Mouse (Mus musculus): ENCODE results near the gene Adgrl2. TPM values are rescaled to one million over a fixed set of nuclear protein-coding genes. Genes with fewer than 3 reads are reported as not detected.

Gene Adgrl2
- total and polyA plus RNA-seq, 2 experiments from 2014 or later = 26.6 to 32.7 TPM

GRCm38 (mm10) chr3:148956887-148957286 is 33.5 kb downstream of the Adgrl2 start:
- ATAC-seq (ENCODE audit: insufficient read depth, low read depth) (no peak), DNase-seq (ENCODE audit: low spot score) (no peak)
- 0 out of 2 replicates have a peak, but pooled peaks cover 8% of the 10 kb centered on the region for H3K36me3 ChIP-seq (replicated peaks; ENCODE audit: control insufficient read depth, insufficient read depth, low read length)
- peaks cover 39% of the 10 kb centered on the region for H3K4me1 ChIP-seq (ENCODE audit: control insufficient read depth, insufficient read depth)
- H3K27me3 ChIP-seq (ENCODE audit: control insufficient read depth, insufficient read depth, low read length) = no peaks in the 10 kb centered on the region
- no peak overlapping the region for H3K4me3 ChIP-seq (ENCODE audit: low read depth, low read length)
- H3K4me2 ChIP-seq (ENCODE audit: low read depth, low read length) = no peak overlapping the region; the same call in 1 of the 2 replicates
- TF ChIP-seq CTCF (IDR thresholded peaks at IDR 0.05; ENCODE audit: low read depth) (no peak), EP300 (IDR thresholded peaks at IDR 0.05; ENCODE audit: low read depth) (no peak)
- no peak overlapping the region for H3K9ac ChIP-seq (replicated peaks; ENCODE audit: low read depth, low read length)
- no peak overlapping the region for H3K27ac ChIP-seq (ENCODE audit: low read depth)
- no peaks in the 10 kb centered on the region for H3K9me3 ChIP-seq (replicated peaks; ENCODE audit: control insufficient read depth, low read length)
- 60% methylated on average over 7 of the region's 7 CpGs for WGBS

- Histone ChIP-seq H3K36me3 (replicated peaks; ENCODE audit: control insufficient read depth, insufficient read depth, low read length) (0 out of 2 replicates have a peak, but pooled peaks cover 11% of the 10 kb centered on the region), H3K27ac (ENCODE audit: low read depth) (no peak overlapping the region), H3K27me3 (ENCODE audit: control insufficient read depth, insufficient read depth, low read length) (no peaks in the 10 kb centered on the region), H3K4me1 (ENCODE audit: control insufficient read depth, insufficient read depth) (peaks cover 8% of the 10 kb centered on the region), H3K4me2 (ENCODE audit: low read depth, low read length) (no peak overlapping the region), H3K4me3 (ENCODE audit: low read depth, low read length) (no peak overlapping the region), H3K9me3 (replicated peaks; ENCODE audit: control insufficient read depth, low read length) (no peaks in the 10 kb centered on the region), H3K9ac (replicated peaks; ENCODE audit: low read depth, low read length) (no peak overlapping the region)
- DNase-seq (ENCODE audit: low spot score) = no peak
- WGBS = 90% methylated on average over 8 of the region's 8 CpGs
- ATAC-seq (ENCODE audit: insufficient read depth, low read depth) = no peak
- TF ChIP-seq CTCF (IDR thresholded peaks at IDR 0.05; ENCODE audit: low read depth) (no peak), EP300 (IDR thresholded peaks at IDR 0.05; ENCODE audit: low read depth) (no peak)
These were observed 40.6 kb downstream of the Adgrl2 start for GRCm38 (mm10) chr3:148949796-148950195.

- DNase-seq (ENCODE audit: low spot score) = no peak
- H3K27me3 ChIP-seq (ENCODE audit: control insufficient read depth, insufficient read depth, low read length) = no peaks in the 10 kb centered on the region
- WGBS = 44% methylated on average over 9 of the region's 9 CpGs
These were observed 42.5 kb downstream of the Adgrl2 start for GRCm38 (mm10) chr3:148947805-148948405.

GRCm38 (mm10) chr3:148947266-148947665 is 43.1 kb downstream of the Adgrl2 start:
- no peak for ATAC-seq (ENCODE audit: insufficient read depth, low read depth)
- H3K4me1 ChIP-seq (ENCODE audit: control insufficient read depth, insufficient read depth) = peaks cover 8% of the 10 kb centered on the region
- 63% methylated on average over 6 of the region's 6 CpGs for WGBS
- no peak overlapping the region for H3K4me3 ChIP-seq (ENCODE audit: low read depth, low read length)
- no peak overlapping the region for H3K9ac ChIP-seq (replicated peaks; ENCODE audit: low read depth, low read length)
- no peak overlapping the region for H3K4me2 ChIP-seq (ENCODE audit: low read depth, low read length)
- no peaks in the 10 kb centered on the region for H3K27me3 ChIP-seq (ENCODE audit: control insufficient read depth, insufficient read depth, low read length)
- H3K36me3 ChIP-seq (replicated peaks; ENCODE audit: control insufficient read depth, insufficient read depth, low read length) = 0 out of 2 replicates have a peak, but pooled peaks cover 7% of the 10 kb centered on the region
- TF ChIP-seq EP300 (IDR thresholded peaks at IDR 0.05; ENCODE audit: low read depth) = no peak
- TF ChIP-seq CTCF (IDR thresholded peaks at IDR 0.05; ENCODE audit: low read depth) = no peak
- H3K27ac ChIP-seq (ENCODE audit: low read depth) = no peak overlapping the region
- no peaks in the 10 kb centered on the region for H3K9me3 ChIP-seq (replicated peaks; ENCODE audit: control insufficient read depth, low read length)
- DNase-seq (ENCODE audit: low spot score) = no peak

More at GRCm38 (mm10) chr3:148947805-148948405, 42.5 kb downstream of the Adgrl2 start:
- TF ChIP-seq CTCF (IDR thresholded peaks at IDR 0.05; ENCODE audit: low read depth) (no peak), EP300 (IDR thresholded peaks at IDR 0.05; ENCODE audit: low read depth) (no peak)
- no peak overlapping the region for H3K4me3 ChIP-seq (ENCODE audit: low read depth, low read length)
- H3K9ac ChIP-seq (replicated peaks; ENCODE audit: low read depth, low read length) = no peak overlapping the region
- H3K36me3 ChIP-seq (replicated peaks; ENCODE audit: control insufficient read depth, insufficient read depth, low read length) = 0 out of 2 replicates have a peak, but pooled peaks cover 11% of the 10 kb centered on the region
- no peaks in the 10 kb centered on the region for H3K9me3 ChIP-seq (replicated peaks; ENCODE audit: control insufficient read depth, low read length)
- no peak overlapping the region for H3K4me2 ChIP-seq (ENCODE audit: low read depth, low read length)
- no peak overlapping the region for H3K27ac ChIP-seq (ENCODE audit: low read depth)
- peaks cover 8% of the 10 kb centered on the region for H3K4me1 ChIP-seq (ENCODE audit: control insufficient read depth, insufficient read depth)
- no peak for ATAC-seq (ENCODE audit: insufficient read depth, low read depth)

DNA sequence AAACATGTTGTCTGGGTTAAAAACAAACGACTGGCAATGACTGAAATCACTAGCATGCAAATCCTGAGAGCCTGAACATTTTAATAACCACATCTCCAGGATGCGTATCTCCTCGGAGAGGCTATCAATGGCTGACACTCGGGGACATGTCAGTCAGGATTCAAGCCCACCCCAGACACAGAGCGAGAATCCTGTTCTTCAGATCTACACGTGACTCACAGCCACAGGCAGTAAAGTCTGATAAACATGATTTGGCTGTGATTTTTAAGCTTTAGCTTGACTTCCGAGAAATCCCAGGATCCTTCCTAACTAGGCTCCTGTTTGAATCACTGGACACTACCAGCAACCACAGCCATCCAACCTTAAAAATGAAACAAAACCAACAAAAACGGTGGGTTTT is 44.8 kb downstream of the Adgrl2 start:
- ATAC-seq (ENCODE audit: insufficient read depth, low read depth) = no peak
- H3K27ac ChIP-seq (ENCODE audit: low read depth) = no peak overlapping the region
- no peak overlapping the region for H3K9ac ChIP-seq (replicated peaks; ENCODE audit: low read depth, low read length)
- no peaks in the 10 kb centered on the region for H3K9me3 ChIP-seq (replicated peaks; ENCODE audit: control insufficient read depth, low read length)
- 34% methylated on average over 8 of the region's 8 CpGs for WGBS
- H3K27me3 ChIP-seq (ENCODE audit: control insufficient read depth, insufficient read depth, low read length) = no peaks in the 10 kb centered on the region
- H3K36me3 ChIP-seq (replicated peaks; ENCODE audit: control insufficient read depth, insufficient read depth, low read length) = no peaks in the 10 kb centered on the region
- peaks cover 8% of the 10 kb centered on the region for H3K4me1 ChIP-seq (ENCODE audit: control insufficient read depth, insufficient read depth)
- no peak for TF ChIP-seq EP300 (IDR thresholded peaks at IDR 0.05; ENCODE audit: low read depth)
- no peak for TF ChIP-seq CTCF (IDR thresholded peaks at IDR 0.05; ENCODE audit: low read depth)
- no peak for DNase-seq (ENCODE audit: low spot score)
- no peak overlapping the region for H3K4me3 ChIP-seq (ENCODE audit: low read depth, low read length)
- peak overlapping the region; percentile 32 for H3K4me2 ChIP-seq (ENCODE audit: low read depth, low read length)

DNA sequence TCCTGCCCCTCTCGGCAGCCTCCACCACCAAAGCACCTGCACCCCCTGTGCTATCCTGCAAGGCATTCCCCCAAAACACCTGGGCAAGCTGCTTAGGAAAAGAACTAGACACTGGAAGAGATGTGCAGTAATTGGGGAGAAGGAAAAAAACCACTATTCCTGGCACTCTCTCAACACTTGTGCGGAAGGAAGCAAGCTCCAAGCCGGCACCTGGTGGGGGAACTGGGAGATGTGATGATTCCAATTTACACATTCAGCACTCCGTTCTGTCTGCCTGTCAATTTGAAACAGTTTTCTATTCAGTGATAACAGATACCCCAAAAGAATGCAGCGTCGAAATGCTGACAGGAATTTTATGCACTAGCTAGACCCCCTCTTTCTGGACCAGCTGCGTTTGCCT is 50.9 kb downstream of the Adgrl2 start:
- WGBS = 20% methylated on average over 7 of the region's 7 CpGs
- Histone ChIP-seq H3K9me3 (replicated peaks; ENCODE audit: control insufficient read depth, low read length) (no peaks in the 10 kb centered on the region), H3K9ac (replicated peaks; ENCODE audit: low read depth, low read length) (no peak overlapping the region), H3K4me1 (ENCODE audit: control insufficient read depth, insufficient read depth) (peaks cover 19% of the 10 kb centered on the region), H3K4me2 (ENCODE audit: low read depth, low read length) (no peak overlapping the region), H3K27me3 (ENCODE audit: control insufficient read depth, insufficient read depth, low read length) (no peaks in the 10 kb centered on the region), H3K36me3 (replicated peaks; ENCODE audit: control insufficient read depth, insufficient read depth, low read length) (no peaks in the 10 kb centered on the region), H3K4me3 (ENCODE audit: low read depth, low read length) (no peak overlapping the region), H3K27ac (ENCODE audit: low read depth) (no peak overlapping the region)
- ATAC-seq (ENCODE audit: insufficient read depth, low read depth) (no peak), DNase-seq (ENCODE audit: low spot score) (no peak)
- TF ChIP-seq EP300 (IDR thresholded peaks at IDR 0.05; ENCODE audit: low read depth) = no peak
- TF ChIP-seq CTCF (IDR thresholded peaks at IDR 0.05; ENCODE audit: low read depth) = no peak
